Mouse (Mus musculus) G1E-ER4 (cell line): Measurements from ENCODE around the gene Rack1. TPM values are rescaled to one million over a fixed set of nuclear protein-coding genes. Genes with fewer than 3 reads are reported as not detected.

Source experiments
- GATA1 ChIP-seq: IDR thresholded peaks from one replicate; pipeline ENCODE4 v1.8.0; 2012; ENCODE audit warnings: low read length, inconsistent platforms
- polyA plus RNA-seq: library from polyadenylated mRNA; stranded (reverse); fragments of >175 nt; gene quantifications from 2 replicates; pipeline ENCODE4 v1.2.3, GENCODE M21; 2012

Gene Rack1
- polyA plus RNA-seq, 1 experiment: 363 TPM

DNA sequence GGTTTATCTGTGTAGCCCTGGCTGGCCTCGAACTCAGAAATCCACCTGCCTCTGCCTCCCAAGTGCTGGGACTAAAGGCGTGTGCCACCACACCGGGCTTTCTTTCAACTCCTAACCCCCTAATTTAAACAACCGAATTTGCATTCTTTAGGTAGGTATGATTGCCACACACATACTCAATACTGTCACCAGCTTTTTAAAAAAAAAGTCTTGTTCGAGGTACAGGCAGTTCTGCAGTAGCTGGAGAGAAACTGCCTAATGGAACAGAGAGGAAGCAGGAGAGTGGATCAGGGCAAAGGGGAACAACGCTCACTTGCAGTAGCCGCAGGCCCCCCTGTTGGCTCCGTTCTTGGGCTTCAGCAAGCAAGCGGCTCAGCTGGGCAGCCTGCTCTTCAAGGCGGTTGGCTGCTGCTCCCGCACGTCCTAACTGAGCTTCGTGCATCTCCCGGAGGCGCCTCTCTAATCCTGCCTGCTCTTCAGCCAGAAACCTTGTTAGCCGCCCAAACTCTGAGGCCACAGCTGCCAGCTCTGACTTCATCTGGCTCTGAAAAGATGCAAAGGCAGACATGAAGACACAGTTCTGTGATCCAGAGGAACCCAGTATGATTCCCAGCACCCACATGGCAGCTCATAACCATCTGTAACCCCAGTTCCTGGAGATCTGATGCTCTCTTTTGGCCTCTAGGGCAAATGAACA lies 8.8 kb downstream of the Rack1 start:
- no peak for TF ChIP-seq GATA1

DNA sequence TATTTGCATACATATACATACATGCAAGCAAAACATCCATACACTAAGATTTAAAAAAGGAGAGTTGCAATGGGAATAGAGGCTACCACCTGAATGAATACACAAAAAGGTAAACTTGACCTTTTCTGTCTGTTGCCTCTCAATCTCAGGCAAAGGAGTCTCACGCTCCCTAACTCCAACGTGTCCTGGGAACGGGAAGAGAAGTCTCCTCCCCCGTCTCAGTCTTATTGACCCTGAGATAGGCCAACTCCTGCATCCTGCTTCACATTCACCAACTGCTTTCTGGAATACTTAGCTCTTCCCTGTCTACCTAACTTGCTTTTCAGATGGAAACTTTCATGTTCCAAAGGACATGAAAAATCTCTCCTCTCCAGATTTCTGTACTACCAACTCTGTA lies 9.3 kb downstream of the Rack1 start:
- no peak for TF ChIP-seq GATA1

GRCm38 (mm10) chr11:48810142-48810541 lies 10.0 kb downstream of the Rack1 start:
- TF ChIP-seq GATA1: no peak

DNA sequence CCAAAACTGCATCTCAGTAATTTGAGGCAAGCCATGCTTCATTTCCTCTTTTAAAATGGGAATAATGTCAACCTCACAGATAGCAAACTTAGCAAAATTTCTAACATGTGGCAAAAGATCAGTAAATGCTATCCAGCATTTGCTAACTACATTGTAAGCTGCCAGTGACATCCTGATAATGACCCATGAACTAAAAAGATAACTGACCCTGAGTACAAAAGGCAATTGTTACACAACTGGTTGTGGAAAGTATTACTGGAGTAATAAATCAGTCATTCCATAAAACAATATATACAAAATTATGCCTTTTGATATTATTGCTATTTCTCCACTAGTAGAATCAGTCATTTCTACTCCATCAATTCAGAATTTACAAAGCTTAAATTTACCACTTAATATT lies 13.7 kb downstream of the Rack1 start:
- TF ChIP-seq GATA1: no peak

DNA sequence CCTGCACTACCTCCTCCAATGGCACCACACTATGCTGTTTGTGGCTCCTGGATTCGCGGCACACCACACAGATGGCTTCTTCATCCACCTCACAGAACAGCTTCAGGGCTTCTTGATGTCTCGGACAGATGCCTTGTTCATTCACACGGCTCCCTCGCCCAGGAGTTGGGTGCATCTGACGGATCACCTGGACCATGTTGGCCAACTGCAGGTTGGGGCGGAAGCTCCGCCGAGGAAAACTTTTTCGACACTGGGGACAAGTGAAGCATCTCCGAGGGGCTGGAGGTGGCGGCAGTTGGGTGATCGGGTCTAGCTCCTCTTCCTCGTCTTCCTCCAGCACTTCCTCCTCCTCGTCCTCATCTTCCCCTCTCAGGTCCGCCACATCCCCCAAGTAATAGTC lies 15.7 kb downstream of the Rack1 start:
- no peak for TF ChIP-seq GATA1

GRCm38 (mm10) chr11:48816281-48816781 lies 16.2 kb downstream of the Rack1 start:
- no peak for TF ChIP-seq GATA1

GRCm38 (mm10) chr11:48816800-48817665 lies 16.9 kb downstream of the Rack1 start, which contains the start of gene Trim41:
Gene Trim41 (minus strand): TSS chr11:48817353.
- no peak for TF ChIP-seq GATA1

DNA sequence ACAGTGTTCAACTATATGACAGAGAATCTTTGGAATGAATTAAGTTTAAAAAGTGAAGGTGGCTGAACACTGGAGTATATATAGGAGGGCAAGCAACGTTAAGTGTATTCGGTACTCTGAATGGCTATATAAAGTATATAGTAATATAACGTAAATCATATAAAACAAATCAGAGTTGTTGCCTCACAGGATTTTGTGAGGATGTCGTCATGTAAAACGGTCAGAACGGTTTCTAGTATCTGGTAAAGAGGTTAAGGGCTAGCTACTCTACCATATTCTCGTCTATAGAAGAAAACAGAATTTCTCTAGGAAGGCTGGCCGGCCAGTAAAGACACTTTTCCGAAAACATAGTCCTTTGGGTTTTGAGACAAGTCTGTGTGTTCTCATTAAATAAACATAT lies 17.7 kb downstream of the Rack1 start:
- TF ChIP-seq GATA1: no peak

GRCm38 (mm10) chr11:48818346-48818745 lies 18.2 kb downstream of the Rack1 start:
- no peak for TF ChIP-seq GATA1

GRCm38 (mm10) chr11:48819614-48820307 lies 19.6 kb downstream of the Rack1 start:
- no peak for TF ChIP-seq GATA1

- TF ChIP-seq GATA1: no peak
These were observed 20.2 kb downstream of the Rack1 start for GRCm38 (mm10) chr11:48820308-48820674.

GRCm38 (mm10) chr11:48822768-48823512 lies 22.8 kb downstream of the Rack1 start:
- no peak for TF ChIP-seq GATA1

DNA sequence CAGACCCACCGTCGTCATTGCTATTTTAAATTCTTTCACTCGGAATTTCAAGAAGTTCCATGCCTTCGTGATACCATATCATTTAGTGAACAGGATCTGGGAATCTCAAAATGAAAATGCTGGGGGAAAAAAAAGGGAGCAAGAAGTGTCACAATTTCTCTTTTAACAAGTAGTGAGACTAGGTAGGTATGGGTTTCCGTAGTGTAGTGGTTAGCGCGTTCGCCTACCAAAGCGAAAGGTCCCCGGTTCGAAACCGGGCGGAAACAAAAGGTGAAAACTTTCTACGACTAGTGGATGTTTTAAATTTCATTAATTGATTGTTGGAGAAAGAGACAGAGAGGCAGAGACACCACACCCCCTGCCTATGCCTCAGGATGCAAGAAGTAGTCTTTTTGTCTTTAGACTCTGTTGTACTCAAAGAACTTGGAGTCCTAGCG lies 23.4 kb downstream of the Rack1 start:
- no peak for TF ChIP-seq GATA1

- TF ChIP-seq GATA1: no peak
These were observed 24.2 kb downstream of the Rack1 start for GRCm38 (mm10) chr11:48824311-48824830.
